Mouse (Mus musculus) small intestine, adult 10 weeks (tissue): ENCODE data around the gene Pctp. TPM values are rescaled to one million over a fixed set of nuclear protein-coding genes. Genes with fewer than 3 reads are reported as not detected.

Experiments used
- polyA plus RNA-seq: library from polyadenylated mRNA; stranded (reverse); fragments of 350-450 nt; fragmentation: Illumina TruSeq; extraction: RNeasy Lipid Tissue Mini Kit (QIAGEN cat#74804); gene quantifications from one replicate; pipeline ENCODE4 v1.2.3, GENCODE M21; 2014; ENCODE audit warnings: low replicate concordance

The Pctp gene
- 8.2 TPM for polyA plus RNA-seq

DNA sequence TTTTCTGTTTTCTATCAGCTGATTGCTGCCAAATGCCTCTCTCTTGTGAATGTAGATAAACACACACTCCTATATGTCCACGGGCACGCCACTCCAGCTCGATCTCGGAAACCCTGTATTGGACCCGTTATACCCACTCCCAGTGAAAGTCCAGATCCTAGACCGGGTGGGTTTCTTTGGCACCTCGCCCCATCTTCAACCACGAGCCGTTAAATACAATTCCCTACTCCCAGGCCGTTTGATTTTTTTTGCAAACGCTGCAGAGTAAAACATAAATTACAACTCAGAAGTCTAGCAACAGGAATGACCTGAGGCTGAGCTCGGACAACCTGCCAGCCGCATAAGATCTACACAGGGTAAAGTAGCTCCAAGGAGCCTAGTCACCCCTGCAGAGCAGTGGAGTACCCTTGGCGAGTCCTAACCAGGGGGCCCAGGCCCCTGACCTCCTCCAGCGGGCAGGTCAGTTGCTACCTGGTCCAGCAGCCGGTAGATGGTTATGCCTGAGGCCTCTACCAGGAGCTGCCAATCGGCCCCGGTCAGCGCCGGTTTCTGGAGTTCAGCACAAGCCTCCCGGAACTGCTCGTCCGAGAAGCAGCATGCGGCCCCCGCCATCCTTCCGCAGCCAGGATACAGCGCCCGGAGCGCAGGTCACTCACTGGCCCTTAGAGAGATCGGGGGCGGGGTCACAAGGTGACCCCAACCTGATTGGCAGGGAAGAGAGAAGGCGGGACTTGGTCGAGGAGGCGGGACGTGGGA lies at the start of gene Pctp:
Gene Pctp, minus strand, starts transcription at position 664 of the 756 bp plus-strand sequence.

DNA sequence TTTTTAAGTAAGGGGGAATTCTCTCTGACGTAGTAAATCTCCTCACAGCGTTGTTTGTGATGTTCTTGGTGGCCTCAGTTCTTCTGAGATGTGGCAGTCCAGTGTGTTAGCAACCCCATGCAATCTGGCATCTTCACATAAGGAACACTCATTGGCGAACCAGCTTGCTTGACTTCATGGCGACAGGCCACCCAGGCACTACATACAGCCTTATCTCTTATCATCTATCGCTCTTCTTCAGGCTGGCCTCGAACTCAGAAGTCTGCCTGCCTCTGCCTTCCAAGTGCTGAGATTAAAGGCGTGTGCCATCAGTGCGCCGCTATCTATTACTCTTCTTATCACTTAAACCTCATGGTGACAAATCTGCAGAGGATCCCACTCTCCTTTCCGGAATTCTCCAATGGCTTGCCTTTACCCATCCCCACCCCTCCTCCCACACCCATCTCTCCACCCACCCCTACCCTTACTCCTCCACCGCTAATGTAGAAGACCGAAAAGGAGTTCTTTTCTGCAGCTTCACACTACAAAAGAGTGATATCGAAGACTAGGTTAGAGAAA lies 27.2 kb upstream of the Pctp start, which contains the start of gene Tmem100:
Gene Tmem100, plus strand, starts transcription at position 508 of the 558 bp plus-strand sequence.

Other genes with a start within 250 kb of the Pctp start
- not detected for gene Ankfn1, start 225.2 kb downstream of the Pctp start, polyA plus RNA-seq
- 5.3 TPM for gene Tmem100, start 27.5 kb upstream of the Pctp start, polyA plus RNA-seq
- gene Gm45716, start 184.8 kb upstream of the Pctp start, polyA plus RNA-seq: 23.6 TPM
- 97.5 TPM for gene Mmd, start 246.6 kb upstream of the Pctp start, polyA plus RNA-seq